Mouse (Mus musculus) lung, postnatal 0 days (tissue): ENCODE measurements around the gene Tmem82.

Source experiments
- CTCF ChIP-seq: IDR thresholded peaks from 2 replicates; pipeline ENCODE4 v1.5.1; 2016; ENCODE audit warnings: antibody characterized with exemption, mild to moderate bottlenecking
- EP300 ChIP-seq: IDR thresholded peaks from 2 replicates; pipeline ENCODE4 v1.6.1; 2016; ENCODE audit warnings: antibody characterized with exemption, mild to moderate bottlenecking, control low read depth

- TF ChIP-seq CTCF (no peak), EP300 (no peak)
Observed at GRCm38 (mm10) chr4:141571934-141572333, 46.5 kb downstream of the Tmem82 start.
